Mouse (Mus musculus): ENCODE results near the gene Fzd9.

DNA sequence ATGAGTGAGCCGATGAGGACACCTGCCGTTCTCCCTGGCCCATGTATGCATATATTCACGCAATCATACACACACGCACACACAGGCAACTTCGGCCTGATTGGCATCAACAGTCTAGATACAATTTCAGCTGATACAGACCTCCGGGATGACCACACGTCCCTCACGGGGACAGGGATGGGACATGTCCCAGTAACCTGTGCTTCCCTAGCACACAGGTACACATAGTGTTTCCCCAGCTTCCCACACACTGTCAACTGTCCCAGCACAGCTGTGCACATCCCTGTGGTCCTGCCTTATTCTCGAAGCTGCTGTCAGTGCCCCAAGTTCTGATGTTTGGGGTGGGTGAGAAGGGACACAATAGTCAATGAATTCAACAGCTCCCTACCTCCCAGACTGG, 3.7 kb downstream of the Fzd9 start:
- no peak for TF ChIP-seq POLR2A (IDR thresholded peaks at IDR 0.05; ENCODE audit: control insufficient read depth, low read depth, low read length)
- no peak for TF ChIP-seq CTCF (IDR thresholded peaks at IDR 0.05; ENCODE audit: control insufficient read depth, insufficient read depth, insufficient replicate concordance, low read depth, low read length)
